In genomic region chr5:116009091-116009851, GRCm38 (mm10) we compare ENCODE assay signal across 13 mouse cellular contexts. TPM values are rescaled to one million over a fixed set of nuclear protein-coding genes. Genes with fewer than 3 reads are reported as not detected.
DNase-seq lines count a peak whose midpoint lies in the region; ATAC-seq and TF ChIP-seq lines count a peak whose summit lies in the region.
"Had no signal": no experiment of that assay in that cellular context is flagged by ENCODE, and none has a peak within 500 bp of the region (broad histone marks: within the 10 kb centered on the region; RNA-seq: fewer than 3 reads in every experiment).

No protein-coding gene starts in this region.

- H3K4me2 ChIP-seq in kidney, embryonic 16.5 days (replicated peaks; ENCODE audit: low read depth, low read length) = 0 out of 2 replicates have a peak overlapping the region, but pooled peaks have one; percentile 5
- no peak overlapping the region for H3K4me2 ChIP-seq in hindbrain, embryonic 14.5 days (replicated peaks)
- H3K4me2 ChIP-seq in forebrain, embryonic 16.5 days (ENCODE audit: low read length) = no peak overlapping the region
- H3K4me2 ChIP-seq: embryonic facial prominence, embryonic 15.5 days had no signal

- H3K27ac ChIP-seq in embryonic facial prominence, embryonic 10.5 days (replicated peaks) = no peak overlapping the region
- peak overlapping the region; percentile 91 for H3K27ac ChIP-seq in kidney, embryonic 16.5 days (ENCODE audit: low read length)
- no peak overlapping the region for H3K27ac ChIP-seq in hindbrain, embryonic 14.5 days
- no peak overlapping the region for H3K27ac ChIP-seq in layer of hippocampus, adult 2 months
- H3K27ac ChIP-seq in forebrain, embryonic 16.5 days (ENCODE audit: low read length) = no peak overlapping the region
- H3K27ac ChIP-seq: embryonic facial prominence, embryonic 15.5 days had no signal

- ATAC-seq in kidney, embryonic 16.5 days (ENCODE audit: low FRiP score, low TSS enrichment) = peak; percentile 56; the same call in 1 of the 2 replicates
- ATAC-seq in hindbrain, embryonic 14.5 days (ENCODE audit: low FRiP score) = no peak
- ATAC-seq in forebrain, embryonic 16.5 days = no peak

- no peaks in the 10 kb centered on the region for H3K79me2 ChIP-seq in C2C12 (ENCODE audit: control insufficient read depth, insufficient read depth)

- peaks cover 20% of the 10 kb centered on the region for H3K36me3 ChIP-seq in C2C12 (ENCODE audit: control insufficient read depth, insufficient read depth)
- peaks cover 44% of the 10 kb centered on the region for H3K36me3 ChIP-seq in embryonic facial prominence, embryonic 10.5 days (replicated peaks)
- peaks cover 19% of the 10 kb centered on the region for H3K36me3 ChIP-seq in kidney, embryonic 16.5 days (ENCODE audit: insufficient read depth, low read length)
- H3K36me3 ChIP-seq in hindbrain, embryonic 14.5 days (replicated peaks; ENCODE audit: control insufficient read depth, insufficient read depth) = peaks cover 19% of the 10 kb centered on the region
- H3K36me3 ChIP-seq in forebrain, embryonic 16.5 days (ENCODE audit: control insufficient read depth, insufficient read depth) = peaks cover 7% of the 10 kb centered on the region

- 64% methylated on average over 15 of the region's 15 CpGs for WGBS in embryonic facial prominence, embryonic 10.5 days
- WGBS in kidney, embryonic 16.5 days = 45% methylated on average over 15 of the region's 15 CpGs
- 91% methylated on average over 15 of the region's 15 CpGs for WGBS in hindbrain, embryonic 14.5 days
- WGBS in forebrain, embryonic 16.5 days = 80% methylated on average over 15 of the region's 15 CpGs

- H3K4me3 ChIP-seq in C2C12 (ENCODE audit: insufficient read depth, poor library complexity, severe bottlenecking) = no peak overlapping the region
- H3K4me3 ChIP-seq in embryonic facial prominence, embryonic 10.5 days = no peak overlapping the region
- H3K4me3 ChIP-seq in kidney, embryonic 16.5 days (ENCODE audit: low read length) = no peak overlapping the region
- H3K4me3 ChIP-seq in hindbrain, embryonic 14.5 days (replicated peaks; ENCODE audit: low read length) = no peak overlapping the region
- no peak overlapping the region for H3K4me3 ChIP-seq in layer of hippocampus, adult 2 months
- no peak overlapping the region for H3K4me3 ChIP-seq in forebrain, embryonic 16.5 days (replicated peaks; ENCODE audit: low read length)
- H3K4me3 ChIP-seq: embryonic facial prominence, embryonic 15.5 days had no signal

- H3K79me3 ChIP-seq in C2C12 (ENCODE audit: low read depth) = no peaks in the 10 kb centered on the region

- DNase-seq in embryonic facial prominence, embryonic 10.5 days (ENCODE audit: low spot score) = peak; percentile 47
- peak; percentile 35 to 46 for DNase-seq in lung, postnatal 4 days
- DNase-seq in hindbrain, embryonic 14.5 days (ENCODE audit: low spot score) = no peak
- DNase-seq in layer of hippocampus, adult 2 months (ENCODE audit: low spot score in 2 of 2) = no peak
- no peak for DNase-seq in adrenal gland, adult 8-10 months
- DNase-seq: adrenal gland, postnatal 25 days; cerebellum, adult 2 months; left cerebral cortex, postnatal 4 days; right cerebral cortex, adult 18-20 months had no signal

- no peak overlapping the region for H3K9ac ChIP-seq in kidney, embryonic 16.5 days (replicated peaks; ENCODE audit: low read length)
- no peak overlapping the region for H3K9ac ChIP-seq in hindbrain, embryonic 14.5 days
- H3K9ac ChIP-seq in forebrain, embryonic 16.5 days (replicated peaks; ENCODE audit: low read depth, low read length) = no peak overlapping the region
- H3K9ac ChIP-seq: embryonic facial prominence, embryonic 15.5 days had no signal

- H3K4me1 ChIP-seq in embryonic facial prominence, embryonic 10.5 days = peaks cover 26% of the 10 kb centered on the region
- peaks cover 16% of the 10 kb centered on the region for H3K4me1 ChIP-seq in kidney, embryonic 16.5 days (ENCODE audit: insufficient read depth, low read length)
- 0 out of 2 replicates have a peak, but pooled peaks cover 6% of the 10 kb centered on the region for H3K4me1 ChIP-seq in hindbrain, embryonic 14.5 days (replicated peaks; ENCODE audit: control insufficient read depth, insufficient read depth, low read length)
- H3K4me1 ChIP-seq in forebrain, embryonic 16.5 days (replicated peaks; ENCODE audit: control insufficient read depth, insufficient read depth, low read length) = no peaks in the 10 kb centered on the region
- H3K4me1 ChIP-seq: embryonic facial prominence, embryonic 15.5 days had no signal

- H3K9me3 ChIP-seq in embryonic facial prominence, embryonic 10.5 days = no peaks in the 10 kb centered on the region
- no peaks in the 10 kb centered on the region for H3K9me3 ChIP-seq in kidney, embryonic 16.5 days (ENCODE audit: low read length)
- H3K9me3 ChIP-seq in hindbrain, embryonic 14.5 days (ENCODE audit: control insufficient read depth, low read length) = no peaks in the 10 kb centered on the region
- no peaks in the 10 kb centered on the region for H3K9me3 ChIP-seq in forebrain, embryonic 16.5 days (ENCODE audit: control insufficient read depth, low read length)
- H3K9me3 ChIP-seq: embryonic facial prominence, embryonic 15.5 days had no signal

- H3K27me3 ChIP-seq in C2C12 (ENCODE audit: control insufficient read depth, insufficient read depth, insufficient read length) = no peaks in the 10 kb centered on the region
- H3K27me3 ChIP-seq in embryonic facial prominence, embryonic 10.5 days (replicated peaks; ENCODE audit: low read depth, poor library complexity, severe bottlenecking) = no peaks in the 10 kb centered on the region
- H3K27me3 ChIP-seq in kidney, embryonic 16.5 days (ENCODE audit: insufficient read depth, low read length) = no peaks in the 10 kb centered on the region
- H3K27me3 ChIP-seq in hindbrain, embryonic 14.5 days (ENCODE audit: control insufficient read depth, insufficient read depth, low read length) = no peaks in the 10 kb centered on the region
- H3K27me3 ChIP-seq in forebrain, embryonic 16.5 days (replicated peaks; ENCODE audit: control insufficient read depth, insufficient read depth, low read length) = no peaks in the 10 kb centered on the region
- H3K27me3 ChIP-seq: embryonic facial prominence, embryonic 15.5 days had no signal

- no peak for TF ChIP-seq CTCF in C2C12 (IDR thresholded peaks at IDR 0.05; ENCODE audit: control insufficient read depth, insufficient read depth, insufficient read length)
- TF ChIP-seq CTCF in layer of hippocampus, adult 2 months (conservative IDR thresholded peaks at IDR 0.05) = no peak

- H3ac ChIP-seq in C2C12 (ENCODE audit: control insufficient read depth, insufficient read length, low read depth) = no peak overlapping the region

TF ChIP-seq in C2C12, 6 proteins besides CTCF, POLR2A, EP300 and RAD21:
- TF ChIP-seq MYOD1 (IDR thresholded peaks at IDR 0.05; ENCODE audit: control insufficient read depth, insufficient read length, low read depth) (no peak), CEBPB (IDR thresholded peaks at IDR 0.05; ENCODE audit: low read depth) (peak; percentile 96), MYOG (IDR thresholded peaks at IDR 0.05; ENCODE audit: control insufficient read depth, extremely low read depth, insufficient read length) (no peak)
TF ChIP-seq in C2C12: peak in this region for 1.

RNA-seq across cellular contexts. Expression of gene Prkab1, which starts 15.0 kb away (rescaled TPM):
- polyA plus RNA-seq in C2C12 (2012; fragmentation: generic; extraction: Trizol) = 48.6 TPM
- 77.1 and 79.2 TPM in 2 replicates for polyA plus RNA-seq in embryonic facial prominence, embryonic 10.5 days (2016; fragmentation: Nextera tagmentation; extraction: Ambion mirVana)
- polyA plus RNA-seq in kidney, embryonic 16.5 days (2015; fragmentation: Nextera tagmentation; extraction: Ambion mirVana) = 83.5 and 92.1 TPM in 2 replicates
- polyA plus RNA-seq in hindbrain, embryonic 14.5 days (2014; fragmentation: Nextera tagmentation; extraction: Ambion mirVana) = 45.6 and 47.7 TPM in 2 replicates
- total RNA-seq in layer of hippocampus, adult 2 months (2021) = 10 to 100 TPM; 19.4 to 19.7 TPM
- total RNA-seq in adrenal gland, adult 8-10 months (2022) = 100 to 1,000 TPM in 1 of 4 experiments, 10 to 100 TPM in 3; 56.6 to 107 (median 62.1) TPM
- 53.4 and 55.5 TPM in 2 replicates for polyA plus RNA-seq in forebrain, embryonic 16.5 days (2015; fragmentation: Nextera tagmentation; extraction: Ambion mirVana)

Comparison
In these comparisons a context has a peak if more than half of its experiments do, and no peak if none do; other contexts are left out.
1. DNase-seq: peak in embryonic facial prominence, embryonic 10.5 days (single experiment) and lung, postnatal 4 days (2 of 2); none in hindbrain, embryonic 14.5 days (single experiment), layer of hippocampus, adult 2 months (0 of 2) and adrenal gland, adult 8-10 months (single experiment).